In the genomic region with DNA sequence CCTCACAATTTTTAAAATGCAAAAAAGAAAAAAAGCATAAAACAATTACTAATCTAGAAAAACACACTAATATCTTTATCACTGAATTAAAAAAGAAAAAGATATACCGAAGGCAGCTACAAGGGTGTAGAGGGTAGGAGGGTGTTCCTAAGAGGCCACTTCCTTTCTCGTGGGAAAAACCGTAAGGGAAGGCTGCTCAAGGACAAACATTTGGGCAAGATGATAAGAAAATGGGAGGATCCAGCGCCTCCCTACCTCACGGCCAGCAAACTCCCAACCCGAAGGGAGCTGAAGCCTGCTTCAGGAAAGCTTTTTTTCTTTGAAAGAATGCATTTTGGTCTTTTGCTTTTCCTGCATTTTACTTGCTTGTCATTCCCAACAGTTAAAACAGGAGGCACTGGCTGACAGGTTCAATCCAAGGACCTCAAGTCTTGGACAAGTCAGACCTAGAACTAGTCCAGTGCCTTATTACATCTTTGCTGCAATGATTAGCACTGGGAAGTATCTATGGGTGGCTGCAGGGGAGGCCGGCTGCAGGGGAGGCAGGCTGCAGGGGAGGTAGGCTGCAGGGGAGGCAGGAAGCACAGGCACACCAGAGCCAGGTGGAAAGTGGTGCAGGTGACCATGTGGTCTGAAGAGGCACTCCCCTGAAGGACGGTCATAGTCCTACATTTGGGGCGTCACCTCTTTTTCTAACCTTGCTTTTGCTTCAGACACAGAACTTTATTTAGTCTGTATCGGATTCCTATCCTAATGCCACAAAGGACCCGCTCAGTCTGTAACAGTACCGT, we compare ENCODE assay signal across 12 mouse cellular contexts. TPM values are rescaled to one million over a fixed set of nuclear protein-coding genes. Genes with fewer than 3 reads are reported as not detected.
DNase-seq lines count a peak whose midpoint lies in the region; ATAC-seq and TF ChIP-seq lines count a peak whose summit lies in the region.
"Had no signal": no experiment of that assay in that cellular context is flagged by ENCODE, and none has a peak within 500 bp of the region (broad histone marks: within the 10 kb centered on the region; RNA-seq: fewer than 3 reads in every experiment).

No protein-coding gene starts in this region.

- no peaks in the 10 kb centered on the region for H3K36me3 ChIP-seq in lung, embryonic 14.5 days (ENCODE audit: insufficient read depth)
- no peaks in the 10 kb centered on the region for H3K36me3 ChIP-seq in intestine, embryonic 16.5 days (ENCODE audit: control insufficient read depth, insufficient read depth, low read length)
- H3K36me3 ChIP-seq: neural tube, embryonic 12.5 days had no signal

- no peak for ATAC-seq in lung, embryonic 14.5 days (ENCODE audit: insufficient read depth)
- ATAC-seq in common myeloid progenitor, adult 5-6 weeks (replicated peaks; ENCODE audit: low read depth, poor library complexity, severe bottlenecking), result peak; percentile 30; the same call in 1 of the 2 replicates
- peak; percentile 83 for ATAC-seq in intestine, embryonic 16.5 days

- no peaks in the 10 kb centered on the region for H3K27me3 ChIP-seq in lung, embryonic 14.5 days (ENCODE audit: insufficient read depth, low read length)
- H3K27me3 ChIP-seq in intestine, embryonic 16.5 days (replicated peaks; ENCODE audit: control insufficient read depth, insufficient read depth, low read length), result no peaks in the 10 kb centered on the region
- H3K27me3 ChIP-seq: neural tube, embryonic 12.5 days had no signal

- DNase-seq in lung, embryonic 14.5 days, result no peak
- no peak for DNase-seq in lung, postnatal 14 days
- peak; percentile 61 to 69 for DNase-seq in spleen, postnatal 4 days (ENCODE audit: low spot score in 2 of 2)
- no peak for DNase-seq in left cerebral cortex, postnatal 36 days (ENCODE audit: low spot score in 2 of 2)
- DNase-seq in layer of hippocampus, postnatal 10 days (ENCODE audit: low spot score in 2 of 2), result no peak
- DNase-seq in embryo, embryonic 9.5 days (ENCODE audit: extremely low spot score), result no peak

- peaks cover 6% of the 10 kb centered on the region; the same call in 1 of the 2 replicates for H3K4me1 ChIP-seq in lung, embryonic 14.5 days (ENCODE audit: insufficient read depth)
- H3K4me1 ChIP-seq in intestine, embryonic 16.5 days (ENCODE audit: control insufficient read depth, insufficient read depth, low read length), result peaks cover 37% of the 10 kb centered on the region

- no peak overlapping the region for H3K4me3 ChIP-seq in lung, embryonic 14.5 days (ENCODE audit: low read depth, low read length)
- no peak overlapping the region for H3K4me3 ChIP-seq in intestine, embryonic 16.5 days (ENCODE audit: low read length)
- H3K4me3 ChIP-seq: neural tube, embryonic 12.5 days had no signal

- H3K9me3 ChIP-seq in lung, embryonic 14.5 days (ENCODE audit: low read depth, low read length), result no peaks in the 10 kb centered on the region
- no peaks in the 10 kb centered on the region for H3K9me3 ChIP-seq in intestine, embryonic 16.5 days (ENCODE audit: control insufficient read depth, low read length)
- H3K9me3 ChIP-seq: neural tube, embryonic 12.5 days had no signal

- WGBS in lung, embryonic 14.5 days, result 29% methylated on average over 12 of the region's 12 CpGs
- WGBS in intestine, embryonic 16.5 days, result 45% methylated on average over 12 of the region's 12 CpGs

- intact Hi-C loops in left cerebral cortex, postnatal 36 days (cut with DNase I), result no loop called here

- no peak overlapping the region for H3K9ac ChIP-seq in lung, embryonic 14.5 days
- H3K9ac ChIP-seq in intestine, embryonic 16.5 days (ENCODE audit: low read depth, low read length), result no peak overlapping the region
- H3K9ac ChIP-seq: neural tube, embryonic 12.5 days had no signal

- no peak for TF ChIP-seq CTCF in lung, embryonic 14.5 days (IDR thresholded peaks at IDR 0.05; ENCODE audit: low read depth)

- peak overlapping the region; percentile 27; the same call in 1 of the 2 replicates for H3K27ac ChIP-seq in lung, embryonic 14.5 days (ENCODE audit: low read depth)
- peak overlapping the region; percentile 67 for H3K27ac ChIP-seq in intestine, embryonic 16.5 days (ENCODE audit: low read length)
- H3K27ac ChIP-seq: macrophage; neural tube, embryonic 12.5 days had no signal

- peak overlapping the region; percentile 33; the same call in 1 of the 2 replicates for H3K4me2 ChIP-seq in lung, embryonic 14.5 days
- H3K4me2 ChIP-seq in intestine, embryonic 16.5 days (ENCODE audit: low read depth, low read length), result peak overlapping the region; percentile 19
- H3K4me2 ChIP-seq: neural tube, embryonic 12.5 days had no signal

RNA-seq across cellular contexts. Expression of a gene that starts 6.0 kb away (rescaled TPM):
- polyA plus RNA-seq in lung, embryonic 14.5 days (2014; fragmentation: Nextera tagmentation; extraction: Ambion mirVana), result 60.7 and 63.3 TPM in 2 replicates
- total RNA-seq in common myeloid progenitor, adult 5-6 weeks (2017), result 91.8 and 99.7 TPM in 2 replicates
- polyA plus RNA-seq in intestine, embryonic 16.5 days (2015; fragmentation: Nextera tagmentation; extraction: Ambion mirVana), result 63.2 and 68.4 TPM in 2 replicates
- total RNA-seq in left cerebral cortex, postnatal 36 days (2021), result 10 to 100 TPM; 52.3 to 52.9 TPM
- 10 to 100 TPM; 50.0 to 51.5 TPM for total RNA-seq in layer of hippocampus, postnatal 10 days (2021)

RNA-seq across cellular contexts. Expression of a gene that starts 6.0 kb away (rescaled TPM):
- 0.12 and 0.20 TPM in 2 replicates for polyA plus RNA-seq in lung, embryonic 14.5 days (2014; fragmentation: Nextera tagmentation; extraction: Ambion mirVana)
- total RNA-seq in common myeloid progenitor, adult 5-6 weeks (2017), result 1.4 and 1.7 TPM in 2 replicates
- 0.29 and 0.36 TPM in 2 replicates for polyA plus RNA-seq in intestine, embryonic 16.5 days (2015; fragmentation: Nextera tagmentation; extraction: Ambion mirVana)
- total RNA-seq in left cerebral cortex, postnatal 36 days (2021), result under 1 TPM; 0.15 to 0.57 TPM
- under 1 TPM; 0.23 to 0.36 TPM for total RNA-seq in layer of hippocampus, postnatal 10 days (2021)
- polyA plus RNA-seq: large intestine, adult 2 months had no signal

RNA-seq across cellular contexts. Expression of a gene that starts 52.3 kb away (rescaled TPM):
- polyA plus RNA-seq in lung, embryonic 14.5 days (2014; fragmentation: Nextera tagmentation; extraction: Ambion mirVana), result not detected in 2 replicates
- not detected in 2 replicates for total RNA-seq in common myeloid progenitor, adult 5-6 weeks (2017)
- polyA plus RNA-seq in intestine, embryonic 16.5 days (2015; fragmentation: Nextera tagmentation; extraction: Ambion mirVana), result not detected in 2 replicates
- not detected for total RNA-seq in left cerebral cortex, postnatal 36 days (2021)
- not detected for total RNA-seq in layer of hippocampus, postnatal 10 days (2021)
- polyA plus RNA-seq: gonadal fat pad, adult 2 months; large intestine, adult 2 months; macrophage; neural tube, embryonic 12.5 days had no signal

Comparison
In these comparisons a context has a peak if more than half of its experiments do, and no peak if none do; other contexts are left out.
1. DNase-seq: peak in spleen, postnatal 4 days (2 of 2); none in lung, embryonic 14.5 days (single experiment), lung, postnatal 14 days (single experiment), left cerebral cortex, postnatal 36 days (0 of 2), layer of hippocampus, postnatal 10 days (0 of 2) and embryo, embryonic 9.5 days (single experiment).